Mouse (Mus musculus) kidney, adult 2 months (tissue): ENCODE measurements around the gene Txlnb.

ENCODE experiments used
- CTCF ChIP-seq: fragments of 200-500 bp; conservative IDR thresholded peaks from 2 replicates; pipeline ENCODE4 v1.5.1; 2011; ENCODE audit warnings: low read depth, mild to moderate bottlenecking, control low read depth, low read length, moderate library complexity, mixed read lengths; ENCODE audit not compliant: insufficient read depth, insufficient read length
- POLR2A ChIP-seq: fragments of 200-500 bp; IDR thresholded peaks from one replicate; pipeline ENCODE4 v1.6.1; 2011; ENCODE audit warnings: low read depth, low read length, control low read depth

- TF ChIP-seq CTCF (no peak), POLR2A (no peak)
These were observed 1.7 kb downstream of the Txlnb start for GRCm38 (mm10) chr10:17797681-17798080.
